Mouse (Mus musculus) bone marrow macrophage, adult 2 months (primary cell): ENCODE measurements at regions not wholly inside any gene's neighbourhood (a gene's known extent, or its start where the extent isn't known, plus 50 kb on each side); places are given as distances from the start of the nearest gene placed in this dataset.

Source experiments
- H3K27ac ChIP-seq: 2 replicates; pipeline ENCODE4 v1.5.1; 2012; ENCODE audit warnings: low read depth, low read length; ENCODE audit not compliant: insufficient read depth
- H3K4me1 ChIP-seq: 2 replicates; pipeline ENCODE4 v1.6.1; 2012; ENCODE audit warnings: low read length; ENCODE audit not compliant: control insufficient read depth, insufficient read depth
- H3K4me3 ChIP-seq: 2 replicates; pipeline ENCODE4 v1.5.1; 2012; ENCODE audit warnings: mild to moderate bottlenecking, low read length, moderate library complexity; ENCODE audit not compliant: insufficient read depth
- CTCF ChIP-seq: IDR thresholded peaks from 2 replicates; pipeline ENCODE4 v1.5.1; 2012; ENCODE audit warnings: low read depth, mild to moderate bottlenecking, low read length, moderate library complexity
- POLR2A ChIP-seq: IDR thresholded peaks from 2 replicates; pipeline ENCODE4 v1.6.1; 2012; ENCODE audit warnings: mild to moderate bottlenecking, low read depth, low read length, borderline replicate concordance

DNA sequence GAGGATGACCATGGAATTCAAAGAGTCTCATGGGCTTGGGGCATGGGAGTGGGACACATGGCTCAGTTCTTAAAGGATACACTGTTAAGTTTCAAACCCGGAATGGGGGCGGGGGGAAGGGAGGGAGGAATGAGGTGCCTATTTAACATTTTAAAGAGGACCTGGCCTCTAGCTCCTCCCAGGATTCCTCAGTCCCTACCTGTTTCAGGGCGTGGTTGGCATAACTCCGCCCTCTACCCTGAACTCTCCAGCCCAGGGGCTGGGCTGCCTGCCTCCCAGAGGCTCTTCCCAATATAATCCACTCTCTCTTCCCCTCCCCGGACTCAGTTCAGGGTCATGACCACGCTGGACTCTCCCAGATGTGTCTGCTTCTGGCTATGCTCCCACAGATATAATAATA is 108.0 kb downstream of the 2410131K14Rik start:
- H3K4me1 ChIP-seq = peaks cover 10% of the 10 kb centered on the region
- H3K4me3 ChIP-seq = no peak overlapping the region
- TF ChIP-seq POLR2A = no peak
- no peak for TF ChIP-seq CTCF
- H3K27ac ChIP-seq = no peak overlapping the region

DNA sequence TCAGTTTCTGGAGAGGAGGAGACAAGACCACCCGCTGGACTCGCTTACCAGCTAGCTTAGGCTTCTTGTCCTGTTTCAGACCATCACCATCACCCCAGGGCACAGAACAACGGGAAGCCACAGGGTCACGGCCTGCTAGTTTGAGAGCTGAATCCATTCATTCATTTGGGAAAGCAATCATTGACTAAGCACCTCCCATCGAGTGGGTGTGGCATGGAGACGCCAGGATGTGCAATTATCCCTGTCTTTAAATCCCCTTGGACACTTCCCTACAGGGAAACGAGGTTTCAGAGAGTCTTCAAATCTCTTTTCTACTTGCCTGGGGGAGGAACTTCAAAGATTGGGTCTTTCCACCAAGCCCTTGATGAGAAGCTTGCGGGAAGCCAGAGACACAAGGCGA is 108.7 kb downstream of the 2410131K14Rik start:
- peak overlapping the region; percentile 1; the same call in 1 of the 2 replicates for H3K4me3 ChIP-seq
- peak overlapping the region; percentile 57 for H3K27ac ChIP-seq
- no peak for TF ChIP-seq POLR2A
- TF ChIP-seq CTCF = no peak
- H3K4me1 ChIP-seq = peaks cover 15% of the 10 kb centered on the region

DNA sequence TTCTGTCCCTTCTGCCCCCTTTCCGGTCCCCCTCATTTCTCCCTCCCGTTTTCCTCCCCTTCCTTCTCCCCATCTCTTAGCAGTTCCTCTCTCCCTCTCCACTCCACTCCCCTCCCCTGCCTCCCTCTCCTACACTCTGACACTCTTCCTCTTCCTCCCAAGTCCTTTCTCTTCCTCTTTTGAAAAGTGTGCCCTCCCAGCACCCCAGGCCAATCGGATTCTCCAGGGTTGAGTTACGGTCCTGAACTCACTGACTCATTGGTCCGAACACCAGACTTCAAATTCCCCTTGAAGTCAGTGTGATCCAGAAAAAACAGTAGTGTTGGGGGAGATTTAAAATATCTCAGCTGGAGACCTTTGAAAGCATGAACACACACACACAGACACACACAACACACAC is 109.1 kb downstream of the 2410131K14Rik start:
- H3K4me1 ChIP-seq = peaks cover 19% of the 10 kb centered on the region
- peak overlapping the region; percentile 1; the same call in 1 of the 2 replicates for H3K4me3 ChIP-seq
- TF ChIP-seq POLR2A (no peak), CTCF (no peak)
- H3K27ac ChIP-seq = peak overlapping the region; percentile 57

- Histone ChIP-seq H3K4me1 (peaks cover 23% of the 10 kb centered on the region), H3K27ac (no peak overlapping the region), H3K4me3 (no peak overlapping the region)
- TF ChIP-seq POLR2A = no peak
- no peak for TF ChIP-seq CTCF
Observed at GRCm38 (mm10) chr5:118354871-118355270, 109.8 kb downstream of the 2410131K14Rik start.

- Histone ChIP-seq H3K4me1 (peaks cover 23% of the 10 kb centered on the region), H3K27ac (no peak overlapping the region), H3K4me3 (no peak overlapping the region)
- no peak for TF ChIP-seq CTCF
- no peak for TF ChIP-seq POLR2A
Observed at GRCm38 (mm10) chr5:118355287-118355686, 110.3 kb downstream of the 2410131K14Rik start.

DNA sequence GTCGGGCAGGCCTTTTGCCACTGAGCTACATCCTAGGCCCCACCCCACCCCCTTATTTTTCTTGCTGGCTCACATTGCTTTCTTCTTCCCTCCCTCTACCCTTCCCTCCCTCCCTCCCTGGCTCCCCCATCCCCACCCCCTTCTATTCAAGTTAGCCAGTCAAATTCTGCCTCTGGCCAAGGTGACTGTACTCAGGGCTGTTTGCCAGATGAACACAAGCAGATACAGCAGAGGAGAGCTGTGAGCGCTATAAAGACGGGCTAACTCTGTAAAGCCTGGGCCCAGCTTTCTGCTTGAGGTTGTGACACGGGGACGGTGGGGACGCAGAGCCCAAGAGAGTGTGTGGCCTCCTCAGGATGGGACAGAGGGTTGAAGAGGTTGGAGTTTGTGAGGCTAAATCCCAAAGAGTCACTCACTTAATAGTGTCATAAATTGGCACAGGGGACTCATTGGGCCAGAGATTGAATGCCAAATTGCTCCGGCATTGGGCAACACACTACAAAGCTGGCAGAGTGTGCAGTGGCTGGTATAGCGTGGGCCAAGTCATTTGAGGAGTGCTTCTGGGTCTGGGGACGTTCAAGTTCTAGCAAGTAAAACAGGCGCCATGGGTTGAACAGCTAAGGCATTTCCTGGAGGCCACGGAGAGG is 110.8 kb downstream of the 2410131K14Rik start:
- Histone ChIP-seq H3K4me1 (peaks cover 25% of the 10 kb centered on the region), H3K27ac (no peak overlapping the region), H3K4me3 (no peak overlapping the region)
- TF ChIP-seq POLR2A = no peak
- TF ChIP-seq CTCF = no peak

DNA sequence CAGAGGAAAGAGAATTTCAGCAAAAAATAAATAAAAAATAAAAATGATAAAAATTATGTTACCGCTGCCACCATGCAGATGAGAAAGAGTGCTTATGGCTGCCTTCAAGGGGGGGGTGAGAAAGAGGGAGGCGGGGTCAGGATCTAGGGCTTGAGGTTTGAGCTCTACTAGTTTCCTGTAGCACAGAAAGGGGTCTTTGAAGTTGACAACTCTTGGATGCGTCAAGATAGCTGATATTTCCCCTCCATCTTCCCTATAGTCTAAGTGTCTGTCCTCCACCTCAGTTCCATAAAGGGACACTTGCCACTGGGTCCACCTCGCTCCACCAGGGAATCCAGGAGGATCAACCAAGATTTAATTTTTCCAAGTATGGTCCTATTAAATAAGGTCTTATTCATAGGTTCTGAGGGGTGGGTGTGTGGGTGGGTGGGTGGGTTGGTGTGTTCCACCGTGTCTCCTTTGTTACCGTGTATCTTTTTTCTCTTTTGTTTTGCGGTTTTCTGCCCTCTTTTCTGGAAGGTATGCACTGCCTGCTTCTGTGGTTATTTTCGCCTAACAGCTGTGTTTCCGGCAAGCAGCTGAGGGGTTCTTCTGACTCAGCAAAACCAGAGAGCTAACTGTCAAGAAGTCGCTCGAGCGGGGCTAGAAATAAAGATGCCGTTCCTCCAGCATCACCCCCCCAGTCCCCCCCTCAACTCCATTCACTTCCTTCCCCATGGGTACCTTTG is 114.8 kb downstream of the 2410131K14Rik start:
- no peak overlapping the region for H3K4me3 ChIP-seq
- H3K27ac ChIP-seq = no peak overlapping the region

GRCm38 (mm10) chr5:118360374-118361064 is 115.5 kb downstream of the 2410131K14Rik start:
- Histone ChIP-seq H3K4me3 (no peak overlapping the region), H3K4me1 (peaks cover 18% of the 10 kb centered on the region), H3K27ac (no peak overlapping the region)
- no peak for TF ChIP-seq CTCF
- TF ChIP-seq POLR2A = no peak

More for the DNA sequence above, 114.8 kb downstream of the 2410131K14Rik start:
- TF ChIP-seq CTCF = no peak
- no peak for TF ChIP-seq POLR2A
- H3K4me1 ChIP-seq = peaks cover 18% of the 10 kb centered on the region

DNA sequence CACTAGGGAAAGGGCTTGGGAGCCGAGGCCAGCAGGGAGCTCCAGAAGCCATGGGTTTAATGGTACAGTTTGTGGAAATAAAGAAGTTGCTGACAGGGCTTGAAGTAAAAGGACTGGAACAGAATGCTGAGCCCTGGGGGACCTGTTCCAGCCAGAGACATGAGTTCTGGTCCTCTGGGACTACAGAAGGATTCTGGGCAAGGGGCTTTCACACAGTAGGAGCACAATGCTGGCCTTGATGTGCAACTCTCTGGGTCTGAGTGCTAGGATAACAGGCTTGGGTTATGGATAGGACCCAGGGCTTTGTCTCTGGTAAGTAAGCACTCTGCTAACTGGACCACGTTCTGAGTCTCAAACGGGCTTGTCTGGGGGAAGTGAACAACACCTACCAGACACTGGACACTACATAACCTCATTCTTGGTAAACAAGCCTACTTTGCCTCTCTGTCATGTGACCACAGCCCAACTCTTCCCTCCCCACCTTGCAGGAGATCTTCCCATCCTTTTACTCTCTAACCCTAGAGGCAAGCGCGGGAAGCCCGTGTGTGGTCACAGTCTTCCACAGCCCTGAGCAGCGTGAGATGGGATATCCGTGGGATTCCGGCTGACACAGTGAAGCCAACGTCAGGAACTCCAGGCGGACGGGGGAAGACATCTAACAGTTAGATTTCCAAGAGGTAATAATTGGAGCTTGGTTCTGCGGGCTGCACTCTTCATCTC is 116.3 kb downstream of the 2410131K14Rik start:
- no peak overlapping the region for H3K27ac ChIP-seq
- H3K4me3 ChIP-seq = no peak overlapping the region
- peaks cover 18% of the 10 kb centered on the region for H3K4me1 ChIP-seq
- TF ChIP-seq POLR2A = no peak
- no peak for TF ChIP-seq CTCF
